Mouse (Mus musculus) gastrocnemius, adult 2 months (tissue): Measurements from ENCODE around the gene Dicer1. TPM values are rescaled to one million over a fixed set of nuclear protein-coding genes. Genes with fewer than 3 reads are reported as not detected.
A peak's percentile ranks its signal among the peaks of the same experiment; 100 is the strongest.

ENCODE experiments used
- DNase-seq: peaks from one replicate; pipeline ENCODE4 v3.0.0; 2022
- H3K27ac ChIP-seq: fragments of 200-600 bp; 2 replicates; pipeline ENCODE4 v1.8.1; 2022; ENCODE audit warnings: mild to moderate bottlenecking
- H3K4me3 ChIP-seq: fragments of 200-600 bp; 2 replicates; pipeline ENCODE4 v1.8.1; 2022; ENCODE audit warnings: mild to moderate bottlenecking, moderate library complexity
- CTCF ChIP-seq: fragments of 200-600 bp; IDR thresholded peaks from 2 replicates; pipeline ENCODE4 v1.8.1; 2022; ENCODE audit warnings: antibody characterized with exemption, mild to moderate bottlenecking, moderate library complexity
- intact Hi-C: fragments of 180-260 bp; cut with DNase I; formaldehyde crosslinking; loops from one replicate; pipeline ENCODE4 v1.15.1; 2025
- total RNA-seq, 2 experiments: library from RNA; stranded (reverse); gene quantifications; 2 replicates each; pipeline ENCODE4 v1.2.3; 2021

Dicer1 gene
- total RNA-seq, 2 experiments from 2014 or later: 35.0 to 38.0 TPM

DNA sequence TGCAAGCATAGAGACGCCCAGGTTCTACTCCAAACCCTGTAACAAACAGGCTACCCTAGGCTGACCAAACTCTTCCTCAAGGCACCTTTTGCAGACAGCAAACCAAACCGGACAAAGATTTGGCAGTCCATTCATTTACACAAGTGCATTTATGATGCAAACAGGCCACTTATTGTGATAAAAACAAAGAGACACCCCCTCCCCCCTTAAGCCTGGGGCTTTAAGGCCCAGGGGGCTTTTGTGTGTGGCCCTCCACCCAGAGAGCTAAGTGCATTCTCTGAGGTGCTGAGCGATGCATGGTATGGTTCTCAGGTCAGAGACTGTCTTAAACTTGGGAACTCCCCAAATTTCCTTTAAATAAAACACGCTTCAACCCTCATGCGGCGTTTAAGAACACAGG is 12.2 kb upstream of the Dicer1 start:
- no peak for DNase-seq
- Histone ChIP-seq H3K27ac (no peak overlapping the region), H3K4me3 (no peak overlapping the region)
- TF ChIP-seq CTCF: no peak
- intact Hi-C loops: no loop called here

- Histone ChIP-seq H3K4me3 (no peak overlapping the region), H3K27ac (no peak overlapping the region)
- no peak for TF ChIP-seq CTCF
- DNase-seq: no peak
- intact Hi-C loops: no loop called here
These were observed 9.7 kb upstream of the Dicer1 start for GRCm38 (mm10) chr12:104761411-104761810.

DNA sequence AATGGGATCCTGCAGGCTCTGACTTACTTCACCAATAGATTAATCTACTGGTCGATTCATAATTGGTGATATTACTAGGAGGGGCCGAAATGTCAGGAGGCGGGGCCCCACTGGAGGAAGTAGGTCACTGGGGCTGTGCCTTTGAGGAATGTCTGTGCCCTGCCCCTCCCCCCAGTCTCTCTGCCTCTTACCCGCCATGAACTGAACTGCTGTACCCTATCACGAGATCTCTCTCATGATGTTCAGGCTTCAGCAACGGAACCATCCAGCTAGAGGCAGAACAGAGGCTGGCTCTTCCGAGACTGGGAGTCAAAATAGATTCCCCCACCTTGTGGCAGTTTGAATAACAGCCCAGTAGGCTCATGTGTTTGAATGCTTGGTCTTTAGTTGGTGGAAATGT is 6.3 kb upstream of the Dicer1 start:
- Histone ChIP-seq H3K27ac (no peak overlapping the region), H3K4me3 (no peak overlapping the region)
- TF ChIP-seq CTCF: no peak
- intact Hi-C loops: no loop called here
- no peak for DNase-seq

GRCm38 (mm10) chr12:104753686-104754085 is 1.9 kb upstream of the Dicer1 start:
- TF ChIP-seq CTCF: no peak
- intact Hi-C loops: loop anchor here (5.0 kb wide), 1 partner anchor 64 kb away; no protein-coding TSS in a partner anchor
- H3K27ac ChIP-seq: no peak overlapping the region
- H3K4me3 ChIP-seq: no peak overlapping the region
- no peak for DNase-seq

DNA sequence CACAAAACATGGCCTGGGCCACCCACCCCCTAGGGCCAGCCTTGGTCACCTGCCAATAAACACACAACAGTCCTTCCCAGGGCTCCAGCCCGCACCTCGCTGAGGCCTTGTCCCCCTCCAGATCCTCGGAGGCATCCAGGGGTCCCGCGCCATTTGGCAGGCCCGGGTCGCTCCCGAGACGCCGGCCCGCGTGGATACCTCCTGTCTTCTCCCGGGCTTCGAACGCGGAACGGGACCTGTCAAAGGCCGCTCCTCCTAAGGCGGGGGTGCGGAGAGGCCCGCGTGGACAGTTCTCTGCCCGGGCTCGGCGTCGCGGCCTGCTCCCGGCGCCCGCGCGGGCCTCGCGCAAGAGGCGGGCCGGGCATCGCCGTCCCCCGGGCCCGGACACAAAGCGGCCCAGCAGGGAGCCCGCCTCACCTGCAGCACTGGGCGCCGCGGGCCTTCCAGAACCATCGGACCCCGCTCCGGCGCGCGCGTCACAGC is 380 bp downstream of the Dicer1 start:
- no peak for DNase-seq
- Histone ChIP-seq H3K27ac (peak overlapping the region; percentile 94), H3K4me3 (peak overlapping the region; percentile 90)
- intact Hi-C loops: loop anchor here (5.0 kb wide), 1 partner anchor 66 kb away; no protein-coding TSS in a partner anchor
- TF ChIP-seq CTCF: no peak

DNA sequence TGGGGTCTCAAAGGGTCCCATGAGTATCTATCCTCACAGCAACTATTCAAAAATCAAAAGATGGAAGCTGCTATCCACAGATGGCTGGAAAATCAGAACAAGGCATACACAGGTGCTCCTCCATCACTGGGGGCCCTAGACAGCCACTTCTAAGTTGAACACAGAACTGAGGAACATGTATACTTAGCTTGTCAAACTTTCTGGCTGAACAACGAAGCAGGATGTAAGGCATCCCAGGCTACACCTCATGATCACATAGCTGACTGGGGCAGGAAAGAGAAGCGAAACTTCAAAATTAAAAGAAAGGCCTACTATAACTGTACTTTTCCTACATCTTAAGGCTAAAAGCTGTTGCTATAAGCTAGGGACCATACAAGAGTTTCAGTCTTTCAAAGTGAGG is 2.8 kb downstream of the Dicer1 start:
- DNase-seq: no peak
- Histone ChIP-seq H3K27ac (no peak overlapping the region), H3K4me3 (no peak overlapping the region)
- no peak for TF ChIP-seq CTCF
- intact Hi-C loops: no loop called here

GRCm38 (mm10) chr12:104747252-104747651 is 4.5 kb downstream of the Dicer1 start:
- DNase-seq: no peak
- Histone ChIP-seq H3K27ac (no peak overlapping the region), H3K4me3 (no peak overlapping the region)
- intact Hi-C loops: no loop called here
- TF ChIP-seq CTCF: no peak

GRCm38 (mm10) chr12:104746601-104747000 is 5.2 kb downstream of the Dicer1 start:
- TF ChIP-seq CTCF: no peak
- DNase-seq: no peak
- intact Hi-C loops: no loop called here
- H3K4me3 ChIP-seq: no peak overlapping the region
- H3K27ac ChIP-seq: no peak overlapping the region

GRCm38 (mm10) chr12:104743687-104744086 is 8.1 kb downstream of the Dicer1 start:
- no peak for TF ChIP-seq CTCF
- no peak overlapping the region for H3K27ac ChIP-seq
- DNase-seq: no peak
- intact Hi-C loops: no loop called here
- H3K4me3 ChIP-seq: no peak overlapping the region

- no peak for DNase-seq
- intact Hi-C loops: no loop called here
These were observed 9.5 kb downstream of the Dicer1 start for GRCm38 (mm10) chr12:104742247-104742646.

DNA sequence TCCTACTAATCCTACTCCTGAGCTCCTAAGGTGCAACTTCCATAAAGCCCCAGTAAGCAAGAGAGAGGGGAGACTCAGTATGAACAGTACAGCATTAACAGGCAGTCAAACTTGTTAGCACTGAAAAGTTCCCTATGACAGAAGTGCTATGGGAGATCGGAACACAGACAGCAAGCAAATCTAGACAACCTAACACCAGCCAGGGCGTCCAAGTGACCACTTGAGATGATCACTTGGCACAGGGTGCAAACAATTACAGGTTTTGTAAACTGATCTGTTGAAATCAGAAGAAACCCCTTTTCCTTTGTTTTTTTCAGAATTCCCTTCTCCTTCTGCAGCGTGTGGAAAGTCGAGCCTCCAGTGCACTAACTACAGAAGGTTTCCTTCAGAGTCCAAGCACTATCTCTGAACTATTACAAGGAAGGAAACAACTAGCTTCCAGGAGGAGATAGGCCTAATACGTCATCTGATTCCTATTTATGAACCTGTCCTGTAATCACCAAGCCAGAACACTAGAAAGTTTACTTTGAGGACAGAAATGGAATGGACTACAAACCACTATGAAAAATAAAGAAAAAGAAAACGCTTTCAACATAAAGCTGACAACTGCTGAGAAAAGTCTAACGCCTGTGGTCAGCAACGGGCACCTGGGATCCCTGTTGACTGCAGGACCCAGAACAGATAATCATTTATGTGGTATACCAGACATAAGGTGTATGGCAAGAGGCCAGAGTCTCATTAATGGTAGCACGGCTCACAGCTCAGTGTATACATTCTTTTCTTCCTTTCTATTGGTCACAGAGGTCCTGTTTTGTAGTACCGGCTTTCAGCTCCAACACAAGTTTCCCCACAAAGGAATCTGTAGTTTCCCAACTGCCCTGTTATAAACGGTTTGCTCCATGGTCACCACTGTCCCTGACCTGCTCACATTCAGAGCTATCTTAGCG is 10.6 kb downstream of the Dicer1 start:
- no peak for TF ChIP-seq CTCF
- no peak for DNase-seq
- Histone ChIP-seq H3K27ac (peak overlapping the region; percentile 32), H3K4me3 (no peak overlapping the region)
- intact Hi-C loops: no loop called here

More at GRCm38 (mm10) chr12:104742247-104742646, 9.5 kb downstream of the Dicer1 start:
- H3K4me3 ChIP-seq: no peak overlapping the region; the same call in 1 of the 2 replicates
- TF ChIP-seq CTCF: peak; percentile 32
- H3K27ac ChIP-seq: peak overlapping the region; percentile 24; the same call in 1 of the 2 replicates

- no peak for DNase-seq
- H3K27ac ChIP-seq: no peak overlapping the region
- no peak for TF ChIP-seq CTCF
- no peak overlapping the region for H3K4me3 ChIP-seq
- intact Hi-C loops: no loop called here
These were observed 12.8 kb downstream of the Dicer1 start for GRCm38 (mm10) chr12:104738931-104739330.

DNA sequence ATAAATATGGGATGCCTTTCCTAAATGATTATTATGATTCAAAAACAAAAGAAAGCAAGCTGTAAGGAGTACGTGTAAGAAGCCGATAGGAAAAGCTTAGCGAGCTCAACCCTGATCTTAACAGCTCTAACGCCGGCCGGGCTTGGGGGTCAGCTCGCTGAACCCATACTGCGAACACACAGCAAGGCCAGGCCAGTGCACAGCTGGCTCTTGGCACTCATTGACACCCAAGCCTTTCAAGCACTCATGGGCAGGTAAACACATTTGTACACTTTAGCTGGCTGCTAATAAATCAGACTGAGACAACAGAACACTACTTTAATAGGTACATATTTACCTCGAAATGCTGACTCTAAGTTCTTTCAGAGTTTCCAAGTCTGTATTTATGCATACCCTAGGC is 13.3 kb downstream of the Dicer1 start:
- no peak for DNase-seq
- no peak for TF ChIP-seq CTCF
- Histone ChIP-seq H3K4me3 (no peak overlapping the region), H3K27ac (no peak overlapping the region)
- intact Hi-C loops: no loop called here
